Mouse (Mus musculus) stomach, embryonic 15.5 days (tissue): ENCODE measurements around the gene Card9. TPM values are rescaled to one million over a fixed set of nuclear protein-coding genes. Genes with fewer than 3 reads are reported as not detected.

ENCODE experiments used
- ATAC-seq: fragments of 200-750 bp; cut with Nextera tagmentation; 2 replicates; pipeline ENCODE4 v1.8.0; 2017; ENCODE audit warnings: low read depth, moderate number of reproducible peaks, moderate TSS enrichment; ENCODE audit not compliant: insufficient read depth, low FRiP score
- H3K27ac ChIP-seq: fragments of 300-500 bp; sonication (generic); 2 replicates; pipeline ENCODE4 v1.5.1; 2015; ENCODE audit warnings: mild to moderate bottlenecking, inconsistent platforms
- H3K27me3 ChIP-seq: fragments of 300-500 bp; sonication (generic); replicated peaks from 2 replicates; pipeline ENCODE4 v1.6.1; 2015; ENCODE audit warnings: inconsistent platforms
- H3K36me3 ChIP-seq: fragments of 300-500 bp; sonication (generic); 2 replicates; pipeline ENCODE4 v1.6.1; 2015; ENCODE audit warnings: inconsistent platforms
- H3K4me1 ChIP-seq: fragments of 300-500 bp; sonication (generic); 2 replicates; pipeline ENCODE4 v1.6.1; 2015; ENCODE audit warnings: inconsistent platforms
- H3K4me2 ChIP-seq: fragments of 300-500 bp; sonication (generic); 2 replicates; pipeline ENCODE4 v1.6.1; 2015; ENCODE audit warnings: mild to moderate bottlenecking, inconsistent platforms
- H3K4me3 ChIP-seq: fragments of 300-500 bp; sonication (generic); replicated peaks from 2 replicates; pipeline ENCODE4 v1.5.1; 2015; ENCODE audit warnings: inconsistent platforms
- H3K9ac ChIP-seq: fragments of 300-500 bp; sonication (generic); 2 replicates; pipeline ENCODE4 v1.6.1; 2015; ENCODE audit warnings: inconsistent platforms
- H3K9me3 ChIP-seq: fragments of 300-500 bp; sonication (generic); 2 replicates; pipeline ENCODE4 v1.6.1; 2016; ENCODE audit warnings: inconsistent platforms
- WGBS: fragments of 180-500 bp; shearing (Covaris S2); methylation state at CpG from one replicate; pipeline ENCODE4 v1.1.7; 2015; 5-methylcytosine and 5-hydroxymethylcytosine counted together
- polyA plus RNA-seq: library from polyadenylated mRNA; unstranded; fragments of >200 nt; fragmentation: Nextera tagmentation; extraction: Ambion mirVana; gene quantifications from 2 replicates; pipeline ENCODE4 v1.2.1, GENCODE M21; 2015

Card9 gene
- polyA plus RNA-seq, 1 experiment from 2014 or later, result 1.6 TPM

DNA sequence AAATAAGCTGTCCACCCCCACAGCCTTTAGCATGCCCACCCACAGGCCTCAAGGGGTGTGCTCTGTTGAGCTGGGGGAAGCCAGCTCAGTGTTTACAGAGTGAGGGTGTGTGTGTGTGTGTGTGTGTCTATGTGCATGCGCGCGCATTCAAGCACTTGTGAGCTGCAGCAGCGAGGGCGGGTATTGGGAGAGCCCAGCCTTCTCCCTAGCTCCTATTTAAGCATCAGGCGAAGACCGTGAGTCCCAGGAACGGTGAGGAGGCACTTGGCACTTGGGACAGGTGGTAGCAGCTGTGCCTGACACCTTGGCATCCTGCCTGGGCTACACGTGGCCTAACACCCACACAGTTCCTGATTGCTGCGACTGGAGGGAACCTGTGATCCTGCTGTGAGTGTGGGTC, 18.7 kb downstream of the Card9 start:
- no peaks in the 10 kb centered on the region for H3K9me3 ChIP-seq
- H3K4me2 ChIP-seq, result 0 out of 2 replicates have a peak overlapping the region, but pooled peaks have one; percentile 19
- WGBS, result 27% methylated on average over 10 of the region's 10 CpGs
- H3K9ac ChIP-seq, result no peak overlapping the region
- H3K27me3 ChIP-seq, result no peaks in the 10 kb centered on the region
- peaks cover 22% of the 10 kb centered on the region for H3K36me3 ChIP-seq
- peaks cover 28% of the 10 kb centered on the region for H3K4me1 ChIP-seq
- peak overlapping the region; percentile 81 for H3K27ac ChIP-seq
- ATAC-seq, result peak; percentile 85
- no peak overlapping the region for H3K4me3 ChIP-seq

DNA sequence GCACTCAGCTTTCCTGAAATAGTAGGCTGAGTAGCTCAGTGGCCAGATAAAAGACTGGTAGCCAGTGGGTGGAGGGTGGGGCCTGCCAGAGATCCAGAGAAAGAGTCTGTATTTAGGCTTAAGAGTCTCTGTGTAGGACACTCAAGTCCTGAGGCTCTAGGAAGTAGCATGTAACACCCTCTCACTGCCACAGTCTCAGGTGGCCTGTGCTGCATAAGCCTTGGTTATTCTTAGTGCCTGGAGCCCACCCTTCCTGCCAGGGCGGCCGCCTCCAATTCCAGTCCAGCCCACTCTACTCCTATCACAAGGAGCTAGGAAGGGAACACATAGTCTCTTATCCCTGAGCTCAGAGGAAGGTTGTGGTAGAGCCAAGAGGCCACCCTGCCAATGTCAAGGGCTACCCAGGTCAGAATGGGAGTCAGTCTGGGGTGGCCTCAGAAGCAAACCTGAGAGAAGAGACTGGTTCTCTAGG, 19.2 kb downstream of the Card9 start:
- peak; percentile 27 for ATAC-seq
- no peak overlapping the region for H3K4me2 ChIP-seq
- WGBS, result 71% methylated on average over 2 of the region's 2 CpGs
- no peak overlapping the region for H3K9ac ChIP-seq
- no peak overlapping the region for H3K4me3 ChIP-seq
- peak overlapping the region; percentile 81 for H3K27ac ChIP-seq
- peaks cover 28% of the 10 kb centered on the region for H3K4me1 ChIP-seq
- no peaks in the 10 kb centered on the region for H3K9me3 ChIP-seq
- H3K36me3 ChIP-seq, result peaks cover 18% of the 10 kb centered on the region
- no peaks in the 10 kb centered on the region for H3K27me3 ChIP-seq

DNA sequence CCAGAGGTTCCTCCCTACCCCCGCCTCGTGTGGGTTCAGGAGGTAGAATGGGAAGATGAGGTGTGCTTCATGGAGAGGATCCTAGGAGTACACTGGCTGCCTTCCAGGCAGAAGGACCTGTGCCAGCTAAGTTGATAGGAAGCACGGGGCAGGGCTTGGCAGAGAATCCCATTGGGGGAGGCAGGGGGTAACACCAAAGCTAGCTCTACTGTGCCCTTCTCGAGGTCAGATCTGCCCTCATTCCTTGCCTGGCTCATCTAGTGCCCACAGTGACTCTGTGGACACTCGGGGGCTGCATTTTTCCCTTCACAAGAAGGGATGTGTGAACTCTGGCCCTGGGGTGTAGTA, 21.5 kb downstream of the Card9 start:
- peaks cover 4% of the 10 kb centered on the region; the same call in 1 of the 2 replicates for H3K36me3 ChIP-seq
- no peak overlapping the region for H3K4me2 ChIP-seq
- no peak overlapping the region for H3K27ac ChIP-seq
- 84% methylated on average over 5 of the region's 5 CpGs for whole genome bisulfite sequencing
- H3K4me3 ChIP-seq, result no peak overlapping the region
- ATAC-seq, result no peak
- no peaks in the 10 kb centered on the region for H3K9me3 ChIP-seq
- no peak overlapping the region for H3K9ac ChIP-seq
- peaks cover 28% of the 10 kb centered on the region for H3K4me1 ChIP-seq
- H3K27me3 ChIP-seq, result no peaks in the 10 kb centered on the region

DNA sequence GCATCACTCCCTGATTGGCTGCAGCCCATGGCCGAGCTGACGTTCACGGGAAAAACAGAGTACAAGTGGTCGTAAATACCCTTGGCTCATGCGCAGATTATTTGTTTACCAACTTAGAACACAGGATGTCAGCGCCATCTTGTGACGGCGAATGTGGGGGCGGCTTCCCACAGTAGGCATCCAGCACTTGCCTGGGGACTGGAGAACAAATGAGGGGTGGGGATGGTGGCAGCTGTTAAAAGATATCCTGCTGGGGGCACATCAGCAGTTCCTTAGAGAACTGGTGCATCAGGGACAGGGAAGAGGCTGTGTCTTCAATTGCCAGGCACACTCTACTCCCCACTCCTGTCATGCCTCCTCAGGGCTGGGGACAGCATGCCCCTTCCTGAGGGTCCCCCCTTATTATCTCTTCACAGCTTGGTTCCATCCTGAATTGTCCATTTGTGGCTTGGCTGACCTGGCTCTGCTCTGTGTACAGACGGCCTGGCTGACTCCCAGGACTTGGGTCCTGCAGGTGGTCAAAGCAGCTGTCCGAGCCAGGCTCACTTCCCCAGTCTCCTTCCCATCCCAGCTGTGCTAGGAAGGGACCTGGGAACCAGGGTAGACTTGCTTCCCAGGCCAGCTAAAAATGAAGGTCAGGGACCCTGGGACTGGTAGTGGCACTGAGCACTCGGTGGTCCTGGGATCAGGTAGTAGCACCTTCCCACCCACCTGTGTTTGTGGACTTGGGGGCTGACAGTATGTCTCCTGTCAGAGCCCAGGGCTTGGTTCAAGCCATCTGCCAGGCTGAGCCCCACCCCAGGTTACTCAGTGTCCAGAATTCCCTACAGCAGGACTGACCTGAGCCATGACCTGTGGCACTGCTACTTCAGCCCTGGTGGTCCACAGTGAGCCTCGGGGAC, 22.2 kb downstream of the Card9 start:
- H3K4me3 ChIP-seq, result no peak overlapping the region
- H3K27ac ChIP-seq, result no peak overlapping the region
- H3K27me3 ChIP-seq, result no peaks in the 10 kb centered on the region
- H3K9ac ChIP-seq, result no peak overlapping the region
- WGBS, result 82% methylated on average over 9 of the region's 13 CpGs
- H3K4me1 ChIP-seq, result peaks cover 26% of the 10 kb centered on the region
- H3K36me3 ChIP-seq, result no peaks in the 10 kb centered on the region; the same call in 1 of the 2 replicates
- ATAC-seq, result no peak
- H3K4me2 ChIP-seq, result no peak overlapping the region
- no peaks in the 10 kb centered on the region for H3K9me3 ChIP-seq

- Histone ChIP-seq H3K36me3 (peaks cover 25% of the 10 kb centered on the region), H3K9me3 (no peaks in the 10 kb centered on the region), H3K4me2 (no peak overlapping the region), H3K27ac (no peak overlapping the region), H3K27me3 (no peaks in the 10 kb centered on the region), H3K9ac (no peak overlapping the region), H3K4me1 (no peaks in the 10 kb centered on the region), H3K4me3 (no peak overlapping the region)
- no peak for ATAC-seq
- 77% methylated on average over 6 of the region's 6 CpGs for WGBS
These were observed 30.0 kb downstream of the Card9 start for GRCm38 (mm10) chr2:26330702-26331101.

- Histone ChIP-seq H3K27me3 (no peaks in the 10 kb centered on the region), H3K27ac (no peak overlapping the region), H3K4me1 (no peaks in the 10 kb centered on the region), H3K9me3 (no peaks in the 10 kb centered on the region), H3K36me3 (peaks cover 27% of the 10 kb centered on the region), H3K9ac (no peak overlapping the region), H3K4me3 (no peak overlapping the region), H3K4me2 (no peak overlapping the region)
- no peak for ATAC-seq
- WGBS, result 90% methylated on average over 4 of the region's 4 CpGs
These were observed 30.7 kb downstream of the Card9 start for GRCm38 (mm10) chr2:26330056-26330468.

GRCm38 (mm10) chr2:26329402-26329801, 31.3 kb downstream of the Card9 start:
- H3K27ac ChIP-seq, result no peak overlapping the region
- H3K27me3 ChIP-seq, result no peaks in the 10 kb centered on the region
- no peaks in the 10 kb centered on the region for H3K9me3 ChIP-seq
- no peak overlapping the region for H3K9ac ChIP-seq
- H3K4me2 ChIP-seq, result no peak overlapping the region
- no peak overlapping the region for H3K4me3 ChIP-seq
- peaks cover 28% of the 10 kb centered on the region for H3K36me3 ChIP-seq
- 74% methylated on average over 8 of the region's 8 CpGs for WGBS
- no peaks in the 10 kb centered on the region for H3K4me1 ChIP-seq
- no peak; the same call in 1 of the 2 replicates for ATAC-seq

- Histone ChIP-seq H3K4me1 (no peaks in the 10 kb centered on the region), H3K9ac (no peak overlapping the region), H3K4me2 (no peak overlapping the region), H3K27me3 (no peaks in the 10 kb centered on the region), H3K27ac (no peak overlapping the region), H3K9me3 (no peaks in the 10 kb centered on the region), H3K36me3 (peaks cover 28% of the 10 kb centered on the region), H3K4me3 (no peak overlapping the region)
- ATAC-seq, result no peak
- 83% methylated on average over 4 of the region's 4 CpGs for WGBS
These were observed 32.9 kb downstream of the Card9 start for GRCm38 (mm10) chr2:26327852-26328251.

GRCm38 (mm10) chr2:26325386-26326181, 35.1 kb downstream of the Card9 start:
- Histone ChIP-seq H3K4me2 (no peak overlapping the region), H3K27me3 (no peaks in the 10 kb centered on the region), H3K4me3 (no peak overlapping the region), H3K27ac (no peak overlapping the region), H3K4me1 (no peaks in the 10 kb centered on the region), H3K9ac (no peak overlapping the region), H3K9me3 (no peaks in the 10 kb centered on the region), H3K36me3 (peaks cover 23% of the 10 kb centered on the region)
- WGBS, result 64% methylated on average over 15 of the region's 15 CpGs
- peak; percentile 82 for ATAC-seq

DNA sequence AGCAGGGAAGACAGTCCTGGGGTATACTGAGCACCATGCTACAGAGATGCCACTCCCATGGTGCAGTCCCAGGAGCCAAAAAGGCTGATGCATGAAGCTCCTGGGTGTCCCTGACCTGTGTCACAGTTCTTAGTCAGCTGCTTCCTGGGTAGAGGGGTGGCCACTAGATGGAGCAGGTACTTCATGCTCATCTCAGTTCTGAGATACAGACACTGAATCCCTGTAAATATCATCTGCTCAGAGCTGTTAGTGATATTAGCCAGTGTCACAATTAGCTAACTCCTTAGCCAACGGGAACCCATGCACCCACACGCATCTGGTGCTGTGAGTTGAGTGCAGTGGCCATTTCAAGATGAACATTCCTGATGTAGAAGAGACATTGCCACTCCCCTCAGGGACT, 35.8 kb downstream of the Card9 start:
- Histone ChIP-seq H3K4me3 (no peak overlapping the region), H3K4me2 (no peak overlapping the region), H3K36me3 (peaks cover 23% of the 10 kb centered on the region), H3K4me1 (no peaks in the 10 kb centered on the region), H3K27ac (no peak overlapping the region), H3K9me3 (no peaks in the 10 kb centered on the region), H3K9ac (no peak overlapping the region), H3K27me3 (no peaks in the 10 kb centered on the region)
- no peak for ATAC-seq
- 70% methylated on average over 2 of the region's 2 CpGs for WGBS

- peaks cover 23% of the 10 kb centered on the region for H3K36me3 ChIP-seq
- no peak overlapping the region for H3K27ac ChIP-seq
- 88% methylated on average over 13 of the region's 13 CpGs for WGBS
- no peaks in the 10 kb centered on the region for H3K9me3 ChIP-seq
- no peak for ATAC-seq
- H3K9ac ChIP-seq, result no peak overlapping the region
- no peaks in the 10 kb centered on the region; the same call in 1 of the 2 replicates for H3K4me1 ChIP-seq
- H3K27me3 ChIP-seq, result no peaks in the 10 kb centered on the region
- no peak overlapping the region for H3K4me2 ChIP-seq
- no peak overlapping the region for H3K4me3 ChIP-seq
These were observed 37.0 kb downstream of the Card9 start for GRCm38 (mm10) chr2:26323589-26324325.
